Mouse (Mus musculus) hindbrain, embryonic 11.5 days (tissue): ENCODE measurements at regions not wholly inside any gene's neighbourhood (a gene's known extent, or its start where the extent isn't known, plus 50 kb on each side); places are given as distances from the start of the nearest gene placed in this dataset.

Source experiments
- ATAC-seq: fragments of 200-750 bp; cut with Nextera tagmentation; 2 replicates; pipeline ENCODE4 v1.8.0; 2017; ENCODE audit warnings: mild to moderate bottlenecking, moderate TSS enrichment, moderate library complexity; ENCODE audit not compliant: low FRiP score
- DNase-seq: peaks from one replicate; pipeline ENCODE4 v3.0.0-alpha.2; 2015; ENCODE audit warnings: low spot score
- H3K27ac ChIP-seq: fragments of 300-500 bp; sonication (generic); 2 replicates; pipeline ENCODE4 v1.5.1; 2014; ENCODE audit warnings: mild to moderate bottlenecking, low read depth, low read length
- H3K27me3 ChIP-seq: fragments of 300-500 bp; sonication (generic); 2 replicates; pipeline ENCODE4 v1.6.1; 2014; ENCODE audit warnings: mild to moderate bottlenecking, low read length, moderate library complexity, mixed read lengths; ENCODE audit not compliant: control insufficient read depth, insufficient read depth
- H3K36me3 ChIP-seq: fragments of 300-500 bp; sonication (generic); 2 replicates; pipeline ENCODE4 v1.6.1; 2014; ENCODE audit warnings: mild to moderate bottlenecking, low read length, moderate library complexity, mixed read lengths; ENCODE audit not compliant: control insufficient read depth, insufficient read depth
- H3K4me1 ChIP-seq: fragments of 300-500 bp; sonication (generic); replicated peaks from 2 replicates; pipeline ENCODE4 v1.6.1; 2014; ENCODE audit warnings: low read length, mixed read lengths; ENCODE audit not compliant: control insufficient read depth, insufficient read depth
- H3K4me2 ChIP-seq: fragments of 300-500 bp; sonication (generic); replicated peaks from 2 replicates; pipeline ENCODE4 v1.6.1; 2014; ENCODE audit warnings: mild to moderate bottlenecking, low read depth, low read length
- H3K4me3 ChIP-seq: fragments of 300-500 bp; sonication (generic); 2 replicates; pipeline ENCODE4 v1.5.1; 2014; ENCODE audit warnings: low read depth, low read length
- H3K9ac ChIP-seq: fragments of 300-500 bp; sonication (generic); 2 replicates; pipeline ENCODE4 v1.6.1; 2014; ENCODE audit warnings: low read depth, low read length
- H3K9me3 ChIP-seq: fragments of 300-500 bp; sonication (generic); 2 replicates; pipeline ENCODE4 v1.6.1; 2016; ENCODE audit warnings: low read length; ENCODE audit not compliant: control insufficient read depth
- WGBS: fragments of 180-500 bp; shearing (Covaris S2); extraction: QIAGEN DNeasy Blood & Tissue Kit; methylation state at CpG from one replicate; pipeline ENCODE4 v1.1.7; 2014; 5-methylcytosine and 5-hydroxymethylcytosine counted together

- Histone ChIP-seq H3K4me1 (no peaks in the 10 kb centered on the region), H3K36me3 (no peaks in the 10 kb centered on the region), H3K4me3 (no peak overlapping the region), H3K9ac (no peak overlapping the region), H3K4me2 (no peak overlapping the region), H3K9me3 (no peaks in the 10 kb centered on the region), H3K27ac (no peak overlapping the region), H3K27me3 (no peaks in the 10 kb centered on the region)
- WGBS = 93% methylated on average over 4 of the region's 4 CpGs
- no peak for ATAC-seq
- no peak for DNase-seq
Measured at GRCm38 (mm10) chr4:7269047-7269446, 969.8 kb downstream of the Car8 start.

DNA sequence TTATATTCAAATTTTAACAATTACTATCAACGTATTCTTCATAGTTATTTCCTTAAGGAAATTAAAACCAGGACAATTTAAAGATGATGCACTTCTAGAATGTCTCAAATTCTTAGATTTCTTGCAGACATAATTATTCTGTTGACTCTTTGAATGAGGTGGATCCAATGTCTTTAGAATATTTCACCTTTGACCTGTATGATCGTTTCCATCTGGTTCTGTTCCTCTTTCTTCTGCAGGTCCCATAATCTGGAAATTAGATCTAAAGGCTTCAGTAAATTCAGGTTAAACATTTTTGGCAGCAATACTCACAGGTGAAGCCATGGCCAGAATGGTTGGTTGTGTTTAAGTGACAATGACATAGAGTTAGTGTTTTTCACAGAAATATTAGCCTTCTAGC, 982.4 kb downstream of the Car8 start:
- no peak overlapping the region for H3K27ac ChIP-seq
- 76% methylated on average over 2 of the region's 2 CpGs for WGBS

DNA sequence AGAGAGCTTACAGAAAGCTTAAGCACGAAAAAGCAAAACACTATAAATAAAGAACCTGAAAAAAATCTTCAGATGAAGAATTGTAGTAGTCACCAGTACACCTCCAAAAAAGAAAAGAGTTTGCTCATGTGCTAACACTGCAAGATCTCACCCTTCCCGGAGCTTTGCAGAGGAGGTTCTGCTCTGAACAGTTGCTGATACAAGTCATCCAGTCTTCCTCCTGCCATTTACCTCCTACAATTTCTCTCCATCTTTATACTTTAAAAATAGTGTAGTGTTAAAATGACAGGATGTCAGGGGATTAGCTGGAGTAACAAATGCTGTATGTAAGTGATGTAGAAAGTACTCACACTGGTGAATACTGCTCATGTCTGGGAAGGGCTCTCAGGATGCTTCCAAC, 985.2 kb downstream of the Car8 start:
- no peaks in the 10 kb centered on the region for H3K36me3 ChIP-seq

More for the DNA sequence above, 982.4 kb downstream of the Car8 start:
- Histone ChIP-seq H3K9me3 (no peaks in the 10 kb centered on the region), H3K36me3 (no peaks in the 10 kb centered on the region), H3K4me3 (no peak overlapping the region), H3K27me3 (no peaks in the 10 kb centered on the region), H3K9ac (no peak overlapping the region), H3K4me1 (no peaks in the 10 kb centered on the region), H3K4me2 (no peak overlapping the region)
- DNase-seq (no peak), ATAC-seq (no peak)

DNA sequence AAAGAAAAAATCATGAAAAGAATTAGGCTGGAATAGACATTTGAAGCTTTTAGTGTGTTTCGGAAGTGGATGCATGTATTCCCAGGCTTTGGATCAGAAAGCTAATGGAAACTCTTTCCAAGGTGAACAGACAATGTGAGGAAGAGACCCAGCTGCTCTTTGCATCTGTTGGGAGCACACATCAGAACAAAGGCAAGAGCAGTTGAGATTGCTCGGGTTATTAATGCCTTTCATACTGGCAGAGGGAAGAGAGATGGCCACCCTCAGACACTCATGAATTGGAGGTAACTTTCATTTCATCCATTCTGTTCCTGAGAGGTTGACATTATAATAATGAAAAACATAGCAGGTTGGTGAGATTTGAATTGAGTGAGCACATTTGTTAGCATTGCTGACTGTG, 987.2 kb downstream of the Car8 start:
- Histone ChIP-seq H3K36me3 (no peaks in the 10 kb centered on the region), H3K27me3 (no peaks in the 10 kb centered on the region), H3K9me3 (no peaks in the 10 kb centered on the region), H3K4me3 (no peak overlapping the region), H3K27ac (no peak overlapping the region), H3K4me2 (no peak overlapping the region), H3K4me1 (no peaks in the 10 kb centered on the region), H3K9ac (no peak overlapping the region)
- DNase-seq = no peak
- WGBS = 60% methylated on average over 2 of the region's 2 CpGs
- no peak for ATAC-seq

More for the DNA sequence above, 985.2 kb downstream of the Car8 start:
- 94% methylated on average over 2 of the region's 2 CpGs for WGBS
- Histone ChIP-seq H3K4me1 (no peaks in the 10 kb centered on the region), H3K4me2 (no peak overlapping the region), H3K4me3 (no peak overlapping the region), H3K9me3 (no peaks in the 10 kb centered on the region), H3K27ac (no peak overlapping the region), H3K9ac (no peak overlapping the region), H3K27me3 (no peaks in the 10 kb centered on the region)
- DNase-seq (no peak), ATAC-seq (no peak)

- no peaks in the 10 kb centered on the region for H3K36me3 ChIP-seq
- H3K4me1 ChIP-seq = no peaks in the 10 kb centered on the region
- 36% methylated on average over 4 of the region's 4 CpGs for WGBS
Measured at GRCm38 (mm10) chr4:7247816-7248215, 991.0 kb downstream of the Car8 start.

GRCm38 (mm10) chr4:7247244-7247643, 991.6 kb downstream of the Car8 start:
- no peaks in the 10 kb centered on the region for H3K27me3 ChIP-seq
- ATAC-seq (peak; percentile 75), DNase-seq (peak; percentile 18)
- H3K9me3 ChIP-seq = no peaks in the 10 kb centered on the region
- H3K4me1 ChIP-seq = no peaks in the 10 kb centered on the region
- H3K27ac ChIP-seq = no peak overlapping the region; the same call in 1 of the 2 replicates
- H3K36me3 ChIP-seq = no peaks in the 10 kb centered on the region
- H3K9ac ChIP-seq = no peak overlapping the region
- H3K4me2 ChIP-seq = no peak overlapping the region
- no peak overlapping the region for H3K4me3 ChIP-seq
- 22% methylated on average over 4 of the region's 4 CpGs for WGBS

More at GRCm38 (mm10) chr4:7247816-7248215, 991.0 kb downstream of the Car8 start:
- no peak overlapping the region for H3K9ac ChIP-seq
- H3K4me2 ChIP-seq = no peak overlapping the region
- no peak overlapping the region for H3K4me3 ChIP-seq
- no peak overlapping the region for H3K27ac ChIP-seq
- ATAC-seq (peak; percentile 48; the same call in 1 of the 2 replicates), DNase-seq (no peak)
- no peaks in the 10 kb centered on the region for H3K9me3 ChIP-seq
- H3K27me3 ChIP-seq = no peaks in the 10 kb centered on the region

DNA sequence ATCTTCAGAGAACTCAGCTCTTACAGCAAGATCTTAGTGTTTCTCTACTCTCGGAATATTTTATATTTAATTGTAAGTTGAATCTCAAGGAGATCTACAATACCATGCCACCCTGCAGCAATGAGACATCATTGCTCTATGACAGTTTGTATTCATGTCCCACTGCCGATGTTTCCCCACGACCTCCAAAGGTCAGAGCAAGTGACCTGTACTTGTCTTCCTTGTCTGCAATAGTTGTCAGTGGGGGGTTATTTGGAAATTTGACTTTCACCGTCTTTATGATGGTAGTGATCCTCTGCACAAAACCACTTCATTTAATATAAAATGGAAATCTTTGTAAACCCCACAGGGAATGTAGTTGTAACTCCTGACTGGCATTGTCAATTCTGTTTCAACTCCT, 992.0 kb downstream of the Car8 start:
- Histone ChIP-seq H3K9me3 (no peaks in the 10 kb centered on the region), H3K27me3 (no peaks in the 10 kb centered on the region), H3K27ac (no peak overlapping the region), H3K36me3 (no peaks in the 10 kb centered on the region), H3K4me3 (no peak overlapping the region), H3K4me1 (no peaks in the 10 kb centered on the region), H3K4me2 (no peak overlapping the region), H3K9ac (no peak overlapping the region)
- DNase-seq (no peak), ATAC-seq (0 out of 2 replicates have a peak, but pooled peaks have one; percentile 6)
- WGBS = 20% methylated on average over 4 of the region's 4 CpGs

DNA sequence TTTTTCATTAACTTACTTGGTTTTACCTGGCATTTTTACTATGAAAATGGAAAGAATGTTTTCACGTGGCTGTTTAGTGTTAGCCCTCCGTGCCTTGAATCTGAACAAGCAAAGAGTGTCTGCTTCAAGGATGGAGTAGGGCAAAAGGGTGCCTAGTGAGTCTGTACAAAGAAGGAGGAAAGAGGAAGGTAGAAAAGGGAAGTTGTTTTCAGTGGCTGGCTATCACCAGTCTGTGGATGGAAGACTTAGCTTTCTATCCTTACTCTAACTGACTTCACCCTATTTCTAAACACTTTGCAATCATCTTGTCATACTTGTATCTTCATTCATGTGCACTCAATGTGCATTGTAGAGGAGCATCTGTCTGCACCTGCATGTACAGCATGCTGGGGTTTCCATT, 993.2 kb downstream of the Car8 start:
- no peaks in the 10 kb centered on the region for H3K4me1 ChIP-seq
- no peak overlapping the region for H3K27ac ChIP-seq
- no peak overlapping the region for H3K4me2 ChIP-seq
- no peak overlapping the region for H3K9ac ChIP-seq
- WGBS = 89% methylated on average over 2 of the region's 2 CpGs
- ATAC-seq (no peak), DNase-seq (no peak)
- H3K36me3 ChIP-seq = no peaks in the 10 kb centered on the region
- no peaks in the 10 kb centered on the region for H3K9me3 ChIP-seq
- no peak overlapping the region for H3K4me3 ChIP-seq
- H3K27me3 ChIP-seq = no peaks in the 10 kb centered on the region

DNA sequence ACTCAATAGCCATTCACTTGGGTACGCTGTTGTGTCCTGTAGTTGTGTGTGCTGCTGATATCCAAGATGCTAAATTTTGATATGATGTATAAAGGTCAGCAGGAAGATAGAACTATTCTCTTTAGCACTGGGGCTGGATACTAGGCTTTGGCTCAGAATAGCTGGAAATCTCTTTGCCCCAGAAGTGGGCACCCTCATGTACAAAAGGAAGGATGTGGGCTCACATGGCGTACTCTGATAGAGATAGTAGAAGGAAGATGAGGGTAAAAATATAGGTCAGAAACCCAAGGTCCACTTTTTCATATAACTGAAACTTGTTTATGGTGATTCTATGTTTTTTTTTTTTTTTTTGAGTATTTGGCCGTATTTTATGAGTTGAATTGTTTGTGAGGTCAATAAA, 1001.0 kb downstream of the Car8 start:
- DNase-seq (no peak), ATAC-seq (no peak)
- 91% methylated on average over 3 of the region's 3 CpGs for WGBS
- peaks cover 10% of the 10 kb centered on the region for H3K9me3 ChIP-seq
- no peak overlapping the region for H3K4me2 ChIP-seq
- no peak overlapping the region for H3K9ac ChIP-seq
- H3K36me3 ChIP-seq = no peaks in the 10 kb centered on the region
- H3K27ac ChIP-seq = no peak overlapping the region
- no peaks in the 10 kb centered on the region for H3K4me1 ChIP-seq
- H3K4me3 ChIP-seq = no peak overlapping the region
- H3K27me3 ChIP-seq = no peaks in the 10 kb centered on the region
